Mouse (Mus musculus) lung, embryonic 16.5 days (tissue): ENCODE data around the gene Tigit. TPM values are rescaled to one million over a fixed set of nuclear protein-coding genes. Genes with fewer than 3 reads are reported as not detected.

Experiments
- ATAC-seq: fragments of 200-750 bp; cut with Nextera tagmentation; 2 replicates; pipeline ENCODE4 v1.8.0; 2017; ENCODE audit warnings: low read depth, mild to moderate bottlenecking, moderate library complexity
- H3K27ac ChIP-seq: fragments of 300-500 bp; sonication (generic); 2 replicates; pipeline ENCODE4 v1.5.1; 2014; ENCODE audit warnings: mild to moderate bottlenecking, control low read depth, low read length
- H3K27me3 ChIP-seq: fragments of 300-500 bp; sonication (generic); 2 replicates; pipeline ENCODE4 v1.6.1; 2014; ENCODE audit warnings: low read depth, low read length, mixed read lengths; ENCODE audit not compliant: control insufficient read depth, insufficient read depth
- H3K36me3 ChIP-seq: fragments of 300-500 bp; sonication (generic); 2 replicates; pipeline ENCODE4 v1.6.1; 2014; ENCODE audit warnings: low read length; ENCODE audit not compliant: control insufficient read depth, insufficient read depth
- H3K4me1 ChIP-seq: fragments of 300-500 bp; sonication (generic); replicated peaks from 2 replicates; pipeline ENCODE4 v1.6.1; 2014; ENCODE audit warnings: low read length, mixed read lengths; ENCODE audit not compliant: control insufficient read depth, insufficient read depth
- H3K4me2 ChIP-seq: fragments of 300-500 bp; sonication (generic); 2 replicates; pipeline ENCODE4 v1.6.1; 2014; ENCODE audit warnings: low read depth, low read length, control low read depth
- H3K4me3 ChIP-seq: fragments of 300-500 bp; sonication (generic); 2 replicates; pipeline ENCODE4 v1.5.1; 2014; ENCODE audit warnings: mild to moderate bottlenecking, low read length, control low read depth
- H3K9ac ChIP-seq: fragments of 300-500 bp; sonication (generic); 2 replicates; pipeline ENCODE4 v1.6.1; 2014; ENCODE audit warnings: low read length, control low read depth
- H3K9me3 ChIP-seq: fragments of 300-500 bp; sonication (generic); 2 replicates; pipeline ENCODE4 v1.6.1; 2016; ENCODE audit warnings: low read length; ENCODE audit not compliant: control insufficient read depth
- WGBS: fragments of 180-500 bp; shearing (Covaris S2); extraction: QIAGEN DNeasy Blood & Tissue Kit; methylation state at CpG from one replicate; pipeline ENCODE4 v1.1.7; 2014; 5-methylcytosine and 5-hydroxymethylcytosine counted together
- polyA plus RNA-seq: library from polyadenylated mRNA; unstranded; fragments of >200 nt; fragmentation: Nextera tagmentation; extraction: Ambion mirVana; gene quantifications from 2 replicates; pipeline ENCODE4 v1.2.1, GENCODE M21; 2015

The Tigit gene
- polyA plus RNA-seq, 1 experiment from 2014 or later = not detected

DNA sequence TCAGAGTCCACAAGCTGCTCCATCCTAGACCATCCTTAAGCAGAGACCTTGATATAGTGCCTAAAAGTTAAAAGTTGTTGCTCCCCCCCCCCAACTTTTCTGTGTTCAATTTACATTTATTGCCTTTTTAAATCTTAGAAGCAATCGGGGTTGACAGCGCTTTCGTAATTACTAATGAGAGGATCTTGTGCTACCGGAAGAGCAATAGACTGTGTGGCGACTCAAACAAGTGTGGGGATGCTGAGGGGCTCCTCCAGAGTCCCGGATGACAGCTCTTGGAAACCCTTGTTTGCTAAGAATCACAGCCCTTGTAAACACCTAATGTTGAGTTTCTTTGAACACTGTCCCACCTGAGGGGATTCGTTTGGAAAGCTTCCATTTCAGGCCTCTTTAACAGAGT lies 29.9 kb downstream of the Tigit start:
- H3K4me2 ChIP-seq = no peak overlapping the region
- 86% methylated on average over 7 of the region's 7 CpGs for WGBS
- no peak overlapping the region for H3K9ac ChIP-seq
- H3K36me3 ChIP-seq = no peaks in the 10 kb centered on the region
- ATAC-seq = no peak
- no peaks in the 10 kb centered on the region for H3K9me3 ChIP-seq
- no peak overlapping the region for H3K27ac ChIP-seq
- no peaks in the 10 kb centered on the region for H3K27me3 ChIP-seq
- peaks cover 5% of the 10 kb centered on the region; the same call in 1 of the 2 replicates for H3K4me1 ChIP-seq
- H3K4me3 ChIP-seq = no peak overlapping the region

DNA sequence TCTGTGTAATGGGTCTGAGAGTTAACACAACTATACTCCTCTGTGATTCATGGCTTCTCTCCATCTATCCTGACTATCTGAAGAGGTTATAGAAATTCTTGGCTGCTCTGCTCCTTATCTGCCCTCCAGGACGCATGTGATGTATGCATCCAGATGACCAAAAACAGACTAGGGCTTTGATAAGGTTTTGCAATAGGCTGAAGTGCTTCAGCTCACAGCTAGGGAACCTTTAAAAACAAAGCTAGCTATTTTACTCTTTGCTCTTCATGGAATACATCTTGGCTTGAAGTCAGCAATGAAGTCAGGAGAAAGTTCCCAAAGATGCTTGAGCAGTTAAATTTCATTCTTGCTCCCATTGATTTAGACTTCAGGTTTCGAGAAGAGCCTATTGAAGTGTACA lies 32.2 kb downstream of the Tigit start:
- Histone ChIP-seq H3K4me2 (no peak overlapping the region), H3K4me1 (no peaks in the 10 kb centered on the region), H3K9me3 (no peaks in the 10 kb centered on the region), H3K27ac (no peak overlapping the region), H3K9ac (no peak overlapping the region), H3K36me3 (no peaks in the 10 kb centered on the region), H3K4me3 (no peak overlapping the region), H3K27me3 (no peaks in the 10 kb centered on the region)
- WGBS = 66% methylated on average over 2 of the region's 2 CpGs
- ATAC-seq = no peak

DNA sequence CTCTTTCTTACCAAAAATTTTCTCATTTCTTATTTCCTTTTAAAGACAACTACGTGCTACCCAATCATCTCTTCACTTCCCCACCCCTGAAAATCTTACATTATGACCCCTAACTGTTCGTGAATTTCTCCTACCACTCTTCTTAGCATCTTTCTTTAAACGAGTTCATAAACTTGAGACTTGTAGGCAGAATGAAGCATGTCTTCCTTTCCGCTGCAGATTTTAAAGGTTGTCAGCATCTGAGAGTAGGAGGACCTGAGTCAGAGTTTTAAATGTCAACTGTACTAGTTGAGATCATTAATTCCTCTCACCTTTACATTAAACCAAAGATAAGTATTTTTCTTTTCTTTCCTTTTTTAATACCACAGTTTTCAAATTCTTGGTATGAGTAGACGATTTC lies 35.3 kb downstream of the Tigit start:
- no peak overlapping the region for H3K4me3 ChIP-seq
- WGBS = 71% methylated on average over 5 of the region's 5 CpGs
- H3K36me3 ChIP-seq = no peaks in the 10 kb centered on the region

DNA sequence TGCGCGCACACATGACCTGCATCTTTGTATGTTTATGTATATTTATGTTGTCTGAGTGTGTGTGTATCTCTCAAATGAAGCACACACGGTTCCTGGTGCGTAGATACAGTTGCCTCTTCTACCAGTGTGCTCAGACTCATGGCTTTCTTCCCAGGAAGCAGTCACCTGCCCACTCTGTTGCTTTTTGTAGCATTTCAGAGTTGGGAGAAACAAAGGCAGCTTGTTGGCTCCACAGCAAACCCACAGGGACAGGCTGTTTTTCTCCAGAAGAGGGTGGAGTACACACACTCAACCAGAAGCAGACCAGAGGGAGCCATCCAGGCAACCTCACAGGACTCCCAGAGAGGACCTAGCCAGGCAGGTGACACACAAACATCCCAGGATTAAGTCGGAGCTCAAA lies 38.0 kb downstream of the Tigit start:
- H3K4me1 ChIP-seq = no peaks in the 10 kb centered on the region
- no peaks in the 10 kb centered on the region for H3K36me3 ChIP-seq
- no peak overlapping the region for H3K27ac ChIP-seq
- ATAC-seq = no peak
- WGBS = 84% methylated on average over 5 of the region's 5 CpGs
- H3K4me2 ChIP-seq = no peak overlapping the region
- no peaks in the 10 kb centered on the region for H3K9me3 ChIP-seq
- H3K27me3 ChIP-seq = no peaks in the 10 kb centered on the region
- H3K4me3 ChIP-seq = no peak overlapping the region
- H3K9ac ChIP-seq = no peak overlapping the region

More for the DNA sequence above, 35.3 kb downstream of the Tigit start:
- no peak overlapping the region for H3K9ac ChIP-seq
- no peak for ATAC-seq
- H3K9me3 ChIP-seq = no peaks in the 10 kb centered on the region
- no peaks in the 10 kb centered on the region for H3K27me3 ChIP-seq
- no peak overlapping the region for H3K4me2 ChIP-seq
- no peaks in the 10 kb centered on the region for H3K4me1 ChIP-seq
- no peak overlapping the region for H3K27ac ChIP-seq

DNA sequence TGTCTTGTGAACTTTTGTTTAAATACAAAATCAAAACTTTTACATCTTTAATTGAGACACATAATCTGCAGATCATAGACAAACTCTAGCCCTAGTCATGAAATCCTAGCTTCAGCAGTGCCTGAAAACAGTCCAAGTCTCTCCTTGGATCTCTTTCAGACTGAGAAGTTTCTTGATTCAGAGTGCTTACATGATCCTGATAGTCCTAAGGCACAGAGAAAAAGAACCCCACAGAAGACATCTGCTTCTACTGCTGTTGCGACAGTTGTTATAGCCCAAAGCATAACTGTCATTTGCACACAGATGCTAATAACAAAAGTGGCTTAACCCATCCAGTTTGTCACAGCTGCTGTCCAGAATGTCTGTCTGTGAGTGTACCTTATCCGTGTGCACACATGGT lies 38.7 kb downstream of the Tigit start:
- Histone ChIP-seq H3K27me3 (no peaks in the 10 kb centered on the region), H3K9ac (no peak overlapping the region), H3K9me3 (no peaks in the 10 kb centered on the region), H3K4me3 (no peak overlapping the region), H3K4me1 (no peaks in the 10 kb centered on the region), H3K36me3 (no peaks in the 10 kb centered on the region), H3K4me2 (no peak overlapping the region), H3K27ac (no peak overlapping the region)
- ATAC-seq = no peak
- 58% methylated on average over 2 of the region's 2 CpGs for WGBS

DNA sequence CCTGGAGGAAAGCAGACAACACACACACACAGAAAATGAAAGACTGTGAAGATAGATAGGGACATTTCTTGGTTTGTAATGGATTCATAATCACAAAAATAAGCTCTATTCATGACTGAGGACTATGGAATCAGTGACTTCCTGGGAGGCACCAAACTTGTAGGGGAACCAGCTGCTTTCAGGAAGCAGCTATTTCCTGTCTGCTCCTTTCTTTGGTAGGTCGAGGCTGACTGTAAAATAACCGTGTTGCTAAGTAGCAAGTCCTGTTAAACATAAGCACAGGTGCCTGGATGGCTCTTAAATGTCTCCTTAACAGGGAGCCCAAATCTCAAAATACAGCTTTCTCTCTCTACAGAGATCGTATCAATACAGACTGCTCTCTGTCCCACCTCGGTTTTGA lies 39.1 kb downstream of the Tigit start:
- H3K4me1 ChIP-seq = no peaks in the 10 kb centered on the region
- H3K36me3 ChIP-seq = no peaks in the 10 kb centered on the region
- H3K27me3 ChIP-seq = no peaks in the 10 kb centered on the region
- 45% methylated on average over 4 of the region's 4 CpGs for WGBS
- H3K4me3 ChIP-seq = no peak overlapping the region
- no peak overlapping the region for H3K27ac ChIP-seq
- H3K4me2 ChIP-seq = no peak overlapping the region
- no peak for ATAC-seq
- H3K9ac ChIP-seq = no peak overlapping the region
- no peaks in the 10 kb centered on the region for H3K9me3 ChIP-seq

DNA sequence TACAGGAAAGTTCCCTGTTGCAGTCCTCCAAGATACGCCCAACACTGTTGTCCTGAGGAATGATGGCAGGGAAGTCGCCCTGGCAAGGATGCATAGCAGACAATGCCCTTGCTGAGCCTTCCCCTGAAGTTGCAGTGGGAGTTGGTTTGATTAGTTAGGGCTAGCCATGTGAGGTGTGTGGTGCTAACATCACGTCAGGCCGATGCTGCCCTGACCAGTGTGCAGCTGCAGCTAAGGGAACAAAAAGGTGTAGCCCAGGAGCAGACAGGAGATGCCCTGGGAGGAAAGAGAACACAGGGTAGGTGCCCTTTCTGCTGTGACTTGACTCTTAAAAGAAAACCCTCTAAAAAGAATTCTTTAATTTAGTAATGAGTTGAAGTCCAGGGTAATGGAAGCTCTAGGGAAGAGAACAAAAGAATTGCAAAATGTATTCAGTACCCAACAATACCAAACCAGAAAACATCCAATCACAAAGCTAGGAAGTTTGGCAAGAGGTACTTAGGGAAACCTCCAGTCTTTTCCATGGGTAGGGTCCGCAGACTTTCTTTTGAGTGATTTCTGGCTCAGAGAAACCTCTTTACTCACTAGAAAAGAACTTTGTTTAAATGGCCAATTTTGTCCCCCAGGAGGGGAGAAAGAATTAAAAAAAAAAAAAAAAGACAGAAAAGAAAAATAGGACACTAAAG lies 40.5 kb downstream of the Tigit start:
- Histone ChIP-seq H3K4me2 (no peak overlapping the region), H3K4me3 (no peak overlapping the region), H3K27ac (no peak overlapping the region), H3K27me3 (no peaks in the 10 kb centered on the region), H3K9ac (no peak overlapping the region), H3K9me3 (no peaks in the 10 kb centered on the region), H3K36me3 (no peaks in the 10 kb centered on the region), H3K4me1 (no peaks in the 10 kb centered on the region)
- no peak for ATAC-seq
- 80% methylated on average over 5 of the region's 5 CpGs for WGBS

DNA sequence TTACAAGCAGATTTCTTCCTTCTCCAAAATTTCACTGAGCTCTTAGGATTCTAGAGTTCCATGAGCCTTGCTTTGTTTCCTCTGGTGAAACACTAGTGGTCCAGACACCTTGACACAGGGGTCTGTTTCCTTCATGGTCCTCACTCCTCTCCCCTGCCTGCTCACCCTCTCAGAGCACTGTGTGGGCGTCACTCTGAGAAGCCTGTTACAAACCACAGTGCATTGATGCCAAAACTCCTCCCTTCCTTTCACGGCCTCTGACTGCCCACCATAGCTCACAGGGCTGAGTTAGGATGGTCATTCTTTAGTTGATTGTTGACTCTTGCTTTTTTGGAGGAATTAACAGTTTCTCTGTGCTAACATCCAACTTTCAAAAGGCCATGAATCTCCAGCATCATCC lies 43.6 kb downstream of the Tigit start:
- 30% methylated on average over 2 of the region's 2 CpGs for WGBS
- Histone ChIP-seq H3K36me3 (no peaks in the 10 kb centered on the region), H3K4me3 (no peak overlapping the region), H3K4me1 (0 out of 2 replicates have a peak, but pooled peaks cover 4% of the 10 kb centered on the region), H3K9ac (no peak overlapping the region), H3K9me3 (no peaks in the 10 kb centered on the region), H3K27ac (no peak overlapping the region), H3K4me2 (no peak overlapping the region), H3K27me3 (no peaks in the 10 kb centered on the region)
- no peak for ATAC-seq

DNA sequence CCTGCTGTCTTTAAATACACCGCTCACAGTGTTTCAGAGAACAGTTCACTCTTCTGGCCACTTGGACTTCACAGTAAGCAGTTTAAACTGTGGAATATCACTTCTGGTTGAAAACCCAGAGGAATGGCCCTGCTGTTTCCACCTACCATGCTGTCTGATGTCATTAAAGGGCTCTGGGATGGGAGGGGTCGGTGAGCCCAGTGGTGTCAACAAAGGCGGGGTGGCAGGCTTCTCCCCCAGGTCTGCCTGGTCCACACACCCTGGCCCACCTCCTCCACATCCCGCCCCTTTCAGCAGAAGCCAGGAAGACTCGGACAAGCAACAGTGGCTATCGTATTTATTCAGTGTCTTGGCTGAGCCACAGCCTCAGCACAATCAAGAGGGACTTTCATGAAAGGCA lies 44.7 kb downstream of the Tigit start:
- no peak overlapping the region for H3K27ac ChIP-seq
- H3K36me3 ChIP-seq = no peaks in the 10 kb centered on the region
- no peak overlapping the region for H3K9ac ChIP-seq
- H3K27me3 ChIP-seq = no peaks in the 10 kb centered on the region
- no peak for ATAC-seq
- H3K4me2 ChIP-seq = no peak overlapping the region
- WGBS = 44% methylated on average over 6 of the region's 6 CpGs
- 0 out of 2 replicates have a peak, but pooled peaks cover 4% of the 10 kb centered on the region for H3K4me1 ChIP-seq
- H3K9me3 ChIP-seq = no peaks in the 10 kb centered on the region
- no peak overlapping the region for H3K4me3 ChIP-seq

DNA sequence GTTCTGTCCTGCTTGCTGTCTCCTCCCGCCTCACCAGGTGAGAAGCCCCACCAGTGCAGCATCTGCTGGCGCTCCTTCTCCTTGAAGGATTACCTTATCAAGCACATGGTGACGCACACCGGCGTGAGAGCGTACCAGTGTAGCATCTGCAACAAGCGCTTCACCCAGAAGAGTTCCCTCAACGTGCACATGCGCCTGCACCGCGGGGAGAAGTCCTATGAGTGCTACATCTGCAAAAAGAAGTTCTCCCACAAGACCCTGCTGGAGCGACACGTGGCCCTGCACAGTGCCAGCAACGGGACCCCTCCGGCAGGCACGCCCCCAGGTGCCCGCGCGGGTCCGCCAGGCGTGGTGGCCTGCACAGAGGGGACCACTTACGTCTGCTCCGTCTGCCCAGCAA lies 45.7 kb downstream of the Tigit start:
- H3K4me2 ChIP-seq = no peak overlapping the region
- no peaks in the 10 kb centered on the region for H3K27me3 ChIP-seq
- no peak overlapping the region for H3K9ac ChIP-seq
- no peak overlapping the region for H3K4me3 ChIP-seq
- no peaks in the 10 kb centered on the region for H3K36me3 ChIP-seq
- 0 out of 2 replicates have a peak, but pooled peaks cover 4% of the 10 kb centered on the region for H3K4me1 ChIP-seq
- WGBS = 83% methylated on average over 23 of the region's 23 CpGs
- H3K9me3 ChIP-seq = no peaks in the 10 kb centered on the region
- ATAC-seq = no peak
- H3K27ac ChIP-seq = no peak overlapping the region
